Mouse (Mus musculus) embryonic facial prominence, embryonic 15.5 days (tissue): ENCODE results near the gene 1700003F12Rik. TPM values are rescaled to one million over a fixed set of nuclear protein-coding genes. Genes with fewer than 3 reads are reported as not detected.

Experiments
- ATAC-seq: fragments of 200-750 bp; cut with Nextera tagmentation; 2 replicates; pipeline ENCODE4 v1.8.0; 2017; ENCODE audit warnings: low read depth, moderate TSS enrichment; ENCODE audit not compliant: insufficient number of reproducible peaks, low FRiP score, low TSS enrichment
- H3K27ac ChIP-seq: fragments of 300-500 bp; sonication (generic); replicated peaks from 2 replicates; pipeline ENCODE4 v1.5.1; 2015; ENCODE audit warnings: mild to moderate bottlenecking, inconsistent platforms
- H3K27me3 ChIP-seq: fragments of 300-500 bp; sonication (generic); 2 replicates; pipeline ENCODE4 v1.6.1; 2015; ENCODE audit warnings: inconsistent platforms
- H3K36me3 ChIP-seq: fragments of 300-500 bp; sonication (generic); 2 replicates; pipeline ENCODE4 v1.6.1; 2015; ENCODE audit warnings: mild to moderate bottlenecking, inconsistent platforms
- H3K4me1 ChIP-seq: fragments of 300-500 bp; sonication (generic); 2 replicates; pipeline ENCODE4 v1.6.1; 2015; ENCODE audit warnings: inconsistent platforms
- H3K4me2 ChIP-seq: fragments of 300-500 bp; sonication (generic); replicated peaks from 2 replicates; pipeline ENCODE4 v1.6.1; 2015; ENCODE audit warnings: mild to moderate bottlenecking, inconsistent platforms
- H3K4me3 ChIP-seq: fragments of 300-500 bp; sonication (generic); replicated peaks from 2 replicates; pipeline ENCODE4 v1.5.1; 2015; ENCODE audit warnings: mild to moderate bottlenecking, inconsistent platforms
- H3K9ac ChIP-seq: fragments of 300-500 bp; sonication (generic); 2 replicates; pipeline ENCODE4 v1.6.1; 2015; ENCODE audit warnings: inconsistent platforms
- H3K9me3 ChIP-seq: fragments of 300-500 bp; sonication (generic); replicated peaks from 2 replicates; pipeline ENCODE4 v1.6.1; 2016; ENCODE audit warnings: inconsistent platforms
- WGBS: fragments of 180-500 bp; shearing (Covaris S2); methylation state at CpG from one replicate; pipeline ENCODE4 v1.1.7; 2015; 5-methylcytosine and 5-hydroxymethylcytosine counted together
- polyA plus RNA-seq: library from polyadenylated mRNA; unstranded; fragments of >200 nt; fragmentation: Nextera tagmentation; extraction: Ambion mirVana; gene quantifications from 2 replicates; pipeline ENCODE4 v1.2.1, GENCODE M21; 2015

The 1700003F12Rik gene
- polyA plus RNA-seq, 1 experiment from 2014 or later, result 0.83 TPM

DNA sequence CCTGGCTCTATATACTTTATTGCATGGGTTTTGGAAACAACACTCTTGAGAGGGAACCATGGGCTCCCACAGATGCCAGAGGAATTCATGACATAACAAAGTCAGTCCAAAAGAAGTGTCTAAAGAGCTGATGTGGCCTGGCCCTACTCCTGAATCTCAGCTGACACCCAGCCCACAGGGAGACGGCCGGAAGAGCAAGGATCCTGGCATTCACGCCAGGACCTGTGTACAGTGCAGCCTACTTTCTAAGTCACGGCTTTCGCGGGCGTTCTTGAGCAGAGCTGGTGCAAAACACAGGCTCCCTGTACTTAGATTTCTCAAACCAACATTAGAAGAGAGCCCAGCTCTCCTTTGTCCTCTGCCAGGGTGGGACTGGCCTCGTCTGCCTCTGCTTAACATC lies 33.7 kb downstream of the 1700003F12Rik start:
- Histone ChIP-seq H3K9me3 (no peaks in the 10 kb centered on the region), H3K9ac (no peak overlapping the region), H3K4me1 (peaks cover 23% of the 10 kb centered on the region), H3K27ac (no peak overlapping the region), H3K36me3 (no peaks in the 10 kb centered on the region), H3K4me3 (no peak overlapping the region), H3K4me2 (no peak overlapping the region), H3K27me3 (no peaks in the 10 kb centered on the region)
- WGBS, result 68% methylated on average over 8 of the region's 8 CpGs
- no peak for ATAC-seq

GRCm38 (mm10) chr2:154581421-154581820 lies 34.5 kb downstream of the 1700003F12Rik start:
- no peak for ATAC-seq
- H3K9me3 ChIP-seq, result no peaks in the 10 kb centered on the region
- peaks cover 26% of the 10 kb centered on the region for H3K4me1 ChIP-seq
- H3K27ac ChIP-seq, result no peak overlapping the region
- H3K9ac ChIP-seq, result no peak overlapping the region
- no peak overlapping the region for H3K4me2 ChIP-seq
- WGBS, result 94% methylated on average over 1 of the region's 1 CpGs
- H3K4me3 ChIP-seq, result no peak overlapping the region
- H3K36me3 ChIP-seq, result peaks cover 1% of the 10 kb centered on the region; the same call in 1 of the 2 replicates
- no peaks in the 10 kb centered on the region for H3K27me3 ChIP-seq

DNA sequence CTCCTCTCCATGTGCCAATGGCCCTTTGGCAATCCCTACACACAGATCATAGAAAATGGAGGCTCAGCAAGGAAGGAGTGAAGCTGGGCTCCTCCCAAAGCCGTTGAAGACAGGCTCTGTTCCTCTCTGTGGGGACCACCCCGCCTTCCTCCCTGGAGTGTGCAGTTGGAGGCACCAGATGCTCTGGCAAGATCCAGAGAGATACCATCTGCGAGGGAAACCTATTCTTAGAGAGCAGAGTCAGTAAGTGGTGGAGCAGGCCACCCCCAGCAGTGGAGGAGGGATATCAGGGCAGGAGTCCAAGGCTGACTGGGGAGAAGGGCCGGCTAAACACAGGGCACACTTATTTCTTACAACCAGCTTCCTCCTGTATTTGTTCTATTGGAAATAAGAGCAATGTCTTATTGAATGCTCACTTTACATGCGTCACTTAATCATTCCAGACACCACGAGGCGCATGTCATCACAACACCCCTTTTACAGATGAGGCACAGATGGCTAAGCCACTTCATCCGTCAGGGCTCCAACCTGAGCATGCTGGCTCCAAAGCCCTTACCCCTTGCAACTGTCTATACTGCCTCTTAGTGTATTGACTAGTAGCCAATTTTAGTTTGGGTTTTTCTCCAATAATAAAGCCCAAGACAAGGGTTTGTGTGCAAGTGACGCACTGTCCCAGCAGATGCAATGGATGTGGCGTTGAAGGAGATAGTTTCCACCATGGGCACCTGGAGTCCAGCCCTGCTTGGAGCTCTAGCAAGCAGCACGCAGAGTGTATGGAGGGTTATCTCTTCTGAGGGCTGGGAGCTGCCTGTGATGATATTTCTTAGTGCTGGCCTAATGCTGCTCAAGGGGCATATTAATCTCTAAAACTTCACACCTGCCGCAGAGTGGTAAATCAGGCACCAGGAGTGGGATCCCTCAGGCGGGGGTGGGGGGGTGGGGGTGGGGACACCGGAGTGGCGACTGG lies 37.3 kb downstream of the 1700003F12Rik start:
- no peak overlapping the region for H3K4me3 ChIP-seq
- no peaks in the 10 kb centered on the region for H3K9me3 ChIP-seq
- H3K27me3 ChIP-seq, result no peaks in the 10 kb centered on the region
- peaks cover 26% of the 10 kb centered on the region for H3K4me1 ChIP-seq
- H3K4me2 ChIP-seq, result no peak overlapping the region
- H3K9ac ChIP-seq, result no peak overlapping the region
- 50% methylated on average over 15 of the region's 15 CpGs for WGBS
- peaks cover 15% of the 10 kb centered on the region for H3K36me3 ChIP-seq
- ATAC-seq, result peak; percentile 73
- H3K27ac ChIP-seq, result peak overlapping the region; percentile 66

DNA sequence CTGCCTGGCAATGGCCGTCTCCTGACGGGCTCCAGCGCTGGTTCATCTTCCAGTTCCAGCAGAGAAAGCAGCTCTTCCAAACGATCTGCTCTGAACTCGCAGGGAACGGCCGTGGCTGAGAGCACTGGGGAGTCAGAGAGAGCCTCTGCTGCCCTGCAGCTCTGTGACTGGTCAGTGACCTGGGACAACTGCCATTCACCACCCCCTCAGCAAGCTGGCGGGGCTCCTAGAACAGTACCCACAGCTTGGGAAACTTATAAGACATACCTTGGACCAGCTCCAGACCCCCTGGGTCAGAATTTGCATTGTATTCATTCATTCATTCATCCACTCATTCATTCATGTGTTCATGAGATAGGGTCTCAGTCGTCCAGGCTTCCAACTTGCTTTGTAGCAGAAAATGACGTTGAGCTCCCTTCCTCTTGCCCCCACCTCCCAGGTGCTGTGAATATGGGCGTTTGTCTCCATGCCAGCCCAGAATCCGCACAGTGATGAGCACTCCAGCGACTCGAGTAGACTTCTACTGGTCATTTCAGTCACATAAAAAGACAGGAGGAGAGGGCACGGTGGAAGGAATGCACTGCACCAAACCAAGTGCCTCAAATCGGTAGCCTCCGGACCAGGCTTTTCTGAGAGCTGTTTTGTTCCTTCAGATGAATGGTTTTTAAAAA lies 38.2 kb downstream of the 1700003F12Rik start:
- Histone ChIP-seq H3K27ac (no peak overlapping the region), H3K4me1 (peaks cover 26% of the 10 kb centered on the region), H3K9ac (no peak overlapping the region), H3K27me3 (no peaks in the 10 kb centered on the region), H3K9me3 (no peaks in the 10 kb centered on the region), H3K4me2 (no peak overlapping the region), H3K36me3 (peaks cover 15% of the 10 kb centered on the region), H3K4me3 (no peak overlapping the region)
- no peak for ATAC-seq
- 69% methylated on average over 17 of the region's 17 CpGs for WGBS

DNA sequence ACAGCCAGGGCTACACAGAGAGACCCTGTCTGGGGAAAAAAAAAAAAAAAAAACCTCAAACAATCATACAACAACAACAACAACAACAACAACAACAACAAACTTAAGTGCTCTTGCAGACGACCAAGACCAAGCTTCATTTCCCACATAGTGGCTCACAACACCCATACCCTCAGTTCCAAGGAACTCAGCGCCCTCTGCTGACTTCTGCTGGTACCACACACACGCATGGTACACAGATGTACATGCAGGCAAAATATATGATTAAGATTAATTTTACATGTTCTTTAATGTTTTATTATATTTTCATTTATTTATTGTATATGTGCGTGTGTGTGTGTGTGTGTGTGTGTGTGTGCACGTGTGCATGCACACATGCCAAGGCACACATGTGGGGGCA lies 39.5 kb downstream of the 1700003F12Rik start:
- Histone ChIP-seq H3K4me2 (no peak overlapping the region), H3K9ac (no peak overlapping the region), H3K9me3 (no peaks in the 10 kb centered on the region), H3K4me3 (no peak overlapping the region), H3K27ac (no peak overlapping the region), H3K4me1 (peaks cover 26% of the 10 kb centered on the region), H3K36me3 (peaks cover 15% of the 10 kb centered on the region), H3K27me3 (no peaks in the 10 kb centered on the region)
- no peak for ATAC-seq
- WGBS, result 71% methylated on average over 5 of the region's 5 CpGs

- Histone ChIP-seq H3K4me1 (peaks cover 17% of the 10 kb centered on the region), H3K36me3 (peaks cover 32% of the 10 kb centered on the region), H3K27me3 (no peaks in the 10 kb centered on the region), H3K4me3 (no peak overlapping the region), H3K4me2 (no peak overlapping the region), H3K9ac (no peak overlapping the region), H3K27ac (peak overlapping the region; percentile 45; the same call in 1 of the 2 replicates), H3K9me3 (no peaks in the 10 kb centered on the region)
- ATAC-seq, result no peak
- 74% methylated on average over 4 of the region's 4 CpGs for WGBS
Observed at GRCm38 (mm10) chr2:154589051-154589450, 42.2 kb downstream of the 1700003F12Rik start.

GRCm38 (mm10) chr2:154591239-154591638 lies 44.4 kb downstream of the 1700003F12Rik start:
- ATAC-seq, result no peak
- H3K4me3 ChIP-seq, result no peak overlapping the region
- no peaks in the 10 kb centered on the region for H3K27me3 ChIP-seq
- no peaks in the 10 kb centered on the region for H3K9me3 ChIP-seq
- H3K36me3 ChIP-seq, result peaks cover 40% of the 10 kb centered on the region
- no peak overlapping the region for H3K4me2 ChIP-seq
- WGBS, result 88% methylated on average over 3 of the region's 3 CpGs
- H3K9ac ChIP-seq, result no peak overlapping the region
- H3K27ac ChIP-seq, result no peak overlapping the region
- no peaks in the 10 kb centered on the region for H3K4me1 ChIP-seq

GRCm38 (mm10) chr2:154593025-154593424 lies 46.1 kb downstream of the 1700003F12Rik start:
- H3K9me3 ChIP-seq, result no peaks in the 10 kb centered on the region
- ATAC-seq, result no peak
- H3K36me3 ChIP-seq, result peaks cover 24% of the 10 kb centered on the region; the same call in 1 of the 2 replicates
- WGBS, result 80% methylated on average over 3 of the region's 3 CpGs
- no peak overlapping the region for H3K27ac ChIP-seq
- no peaks in the 10 kb centered on the region for H3K4me1 ChIP-seq
- no peaks in the 10 kb centered on the region for H3K27me3 ChIP-seq
- H3K4me3 ChIP-seq, result no peak overlapping the region
- H3K9ac ChIP-seq, result no peak overlapping the region
- no peak overlapping the region for H3K4me2 ChIP-seq

GRCm38 (mm10) chr2:154595775-154596174 lies 48.9 kb downstream of the 1700003F12Rik start:
- ATAC-seq, result no peak
- Histone ChIP-seq H3K4me3 (no peak overlapping the region), H3K36me3 (peaks cover 24% of the 10 kb centered on the region; the same call in 1 of the 2 replicates), H3K4me1 (no peaks in the 10 kb centered on the region), H3K9ac (no peak overlapping the region), H3K27ac (0 out of 2 replicates have a peak overlapping the region, but pooled peaks have one; percentile 17), H3K27me3 (no peaks in the 10 kb centered on the region), H3K9me3 (no peaks in the 10 kb centered on the region), H3K4me2 (no peak overlapping the region)
- 62% methylated on average over 5 of the region's 5 CpGs for WGBS

GRCm38 (mm10) chr2:154597399-154597798 lies 50.5 kb downstream of the 1700003F12Rik start:
- ATAC-seq, result no peak
- Histone ChIP-seq H3K36me3 (peaks cover 23% of the 10 kb centered on the region; the same call in 1 of the 2 replicates), H3K9me3 (no peaks in the 10 kb centered on the region), H3K27ac (no peak overlapping the region), H3K4me1 (peaks cover 2% of the 10 kb centered on the region), H3K9ac (no peak overlapping the region), H3K27me3 (no peaks in the 10 kb centered on the region), H3K4me3 (no peak overlapping the region), H3K4me2 (no peak overlapping the region)
- WGBS, result 89% methylated on average over 3 of the region's 3 CpGs
